Mouse (Mus musculus): ENCODE data around the gene Dok1.

DNA sequence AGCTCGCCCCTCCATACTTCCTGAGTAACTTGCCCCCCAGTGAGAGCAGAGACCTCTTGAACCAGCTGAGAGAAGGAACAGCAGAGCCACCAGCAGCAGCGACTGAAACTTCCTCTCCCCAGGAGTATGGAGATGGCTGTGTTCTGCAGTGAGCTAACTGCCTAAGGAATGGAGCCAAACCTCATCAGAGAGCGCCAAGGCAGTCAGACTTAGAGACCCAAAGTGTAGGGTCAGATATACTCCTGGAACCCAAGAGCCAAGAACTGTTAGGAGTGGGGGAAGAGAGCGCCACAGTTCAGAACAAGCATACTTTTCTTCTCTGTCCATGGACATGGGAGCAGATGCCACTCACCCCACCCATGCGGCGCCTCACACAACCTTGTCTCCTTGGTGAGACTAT is 33.2 kb upstream of the Dok1 start:
- TF ChIP-seq CTCF (IDR thresholded peaks at IDR 0.05 in 2 of 3, conservative IDR thresholded peaks at IDR 0.05 in 1 of 3; ENCODE audit: control insufficient read depth in 1 of 3, insufficient read depth in 1 of 3, low read depth in 2 of 3, low read length in 3 of 3, poor library complexity in 1 of 3, severe bottlenecking in 1 of 3) (no peak), POLR2AphosphoS5 (IDR thresholded peaks at IDR 0.05; ENCODE audit: borderline replicate concordance, low read depth, low read length) (no peak)
